Mouse (Mus musculus): ENCODE data around the gene Rpf1.

Rpf1 gene

DNA sequence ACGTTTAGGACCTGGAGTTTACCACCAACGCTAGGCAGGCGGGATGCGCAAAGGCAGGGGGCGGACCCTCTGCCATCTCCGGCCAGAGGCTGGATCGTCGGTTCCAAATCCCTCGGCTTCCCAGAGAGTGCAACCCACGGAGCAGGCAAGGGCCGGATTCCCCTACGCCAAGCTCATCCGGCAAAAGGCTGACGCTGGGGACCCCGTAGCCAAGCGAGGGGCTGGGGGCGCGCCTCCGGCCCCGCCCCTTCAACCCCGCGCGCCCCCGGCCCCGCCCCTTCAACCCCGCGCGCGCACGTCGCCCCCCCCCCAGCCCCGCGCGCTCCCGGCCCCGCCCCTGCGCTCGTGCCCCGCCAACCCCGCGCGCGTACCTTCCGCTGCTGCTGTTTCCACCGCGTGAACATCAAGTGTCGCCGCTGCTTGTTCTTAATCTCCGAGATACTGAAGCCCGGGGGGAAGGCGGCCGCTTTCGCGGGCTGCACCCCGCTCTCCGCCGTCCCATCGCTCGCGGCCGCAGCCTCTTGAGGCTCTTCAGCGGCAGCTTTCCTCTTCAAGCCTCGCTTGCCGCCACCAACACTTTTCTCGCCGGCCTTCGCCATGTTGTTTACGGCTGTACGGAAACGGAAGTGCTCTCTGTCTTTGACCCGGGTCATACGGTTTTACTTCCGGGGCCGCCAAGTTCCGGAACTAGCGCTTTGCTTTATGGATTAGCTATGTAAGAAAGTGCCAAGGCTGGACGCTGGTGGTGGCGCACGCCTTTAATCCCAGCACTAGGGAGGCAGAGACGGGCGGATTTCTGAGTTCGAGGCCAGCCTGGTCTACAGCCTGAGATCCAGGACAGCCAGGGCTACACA lies at the start of gene Rpf1:
Gene Rpf1 (minus strand): TSS at position 632 of the 854 bp plus-strand sequence.
- peak; percentile 91 for DNase-seq (ENCODE audit: low spot score)

- no peak for DNase-seq (ENCODE audit: low spot score)
These were observed 49.7 kb upstream of the Rpf1 start for GRCm38 (mm10) chr3:146570939-146571338.

DNA sequence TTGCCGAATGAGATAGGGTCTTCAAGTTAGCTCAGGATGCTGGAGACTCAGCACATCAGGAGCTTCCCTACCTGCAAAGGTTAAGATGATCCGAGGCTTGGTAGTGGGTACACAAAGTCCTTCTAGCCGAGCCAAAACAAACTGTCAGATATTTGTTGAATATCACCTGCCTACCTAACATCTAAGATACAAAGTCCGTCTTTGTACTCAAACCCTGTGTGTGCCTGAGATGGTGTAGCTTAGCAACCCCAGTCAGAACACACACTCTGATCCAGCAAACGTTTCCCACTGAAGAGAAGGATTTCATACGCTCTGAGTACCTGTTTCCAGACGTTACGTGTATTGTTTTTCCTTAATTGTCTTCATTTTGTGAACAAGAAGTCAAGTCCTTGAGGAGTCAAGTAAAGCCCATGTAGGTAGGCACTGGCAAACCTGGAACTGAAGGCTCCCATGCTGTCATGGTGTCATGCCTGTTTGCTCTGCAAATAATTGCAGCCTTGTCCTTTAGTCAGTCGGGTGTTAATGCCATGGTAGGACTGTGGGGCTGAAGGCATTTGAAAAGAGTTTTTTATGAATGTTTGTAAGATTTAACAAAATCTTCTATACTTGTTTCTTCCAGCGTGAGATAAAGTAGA lies 49.0 kb upstream of the Rpf1 start, which contains the start of gene Uox:
Gene Uox (plus strand): TSS at position 279 of the 635 bp plus-strand sequence.
- DNase-seq (ENCODE audit: low spot score), result no peak

- DNase-seq (ENCODE audit: low spot score), result no peak
These were observed 48.4 kb upstream of the Rpf1 start for GRCm38 (mm10) chr3:146569594-146569993.

DNA sequence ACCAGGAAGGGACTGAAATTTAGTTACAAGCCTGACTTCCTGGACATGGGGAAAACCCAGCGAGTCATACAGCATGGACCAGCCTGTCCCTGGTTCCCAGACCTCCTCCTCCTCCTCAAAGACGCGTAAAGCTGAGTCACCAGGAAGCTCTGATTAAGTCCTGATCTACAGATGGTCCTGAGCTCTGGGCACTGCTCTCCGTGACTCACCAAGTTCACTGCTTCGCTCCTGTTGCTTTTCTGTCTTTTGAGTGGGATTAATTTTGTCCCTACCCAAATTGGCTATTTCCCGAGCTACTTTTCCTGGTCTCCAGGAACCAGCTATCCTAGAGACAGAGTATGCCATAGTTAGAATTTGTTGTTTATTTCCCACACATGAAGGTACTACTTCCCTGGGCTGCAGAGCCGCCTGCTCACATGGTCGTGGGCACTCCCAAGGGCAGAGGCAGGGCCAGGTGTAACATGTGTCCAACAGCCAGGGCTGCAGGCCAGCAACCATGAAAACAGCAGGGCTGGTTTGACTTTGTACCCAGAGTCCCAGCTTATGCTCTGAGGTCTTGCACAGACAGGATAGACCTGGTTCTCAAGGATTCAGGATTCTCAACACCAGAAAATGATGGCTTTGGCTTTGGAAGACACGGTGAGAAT lies 46.8 kb upstream of the Rpf1 start:
- DNase-seq (ENCODE audit: low spot score), result peak; percentile 12

DNA sequence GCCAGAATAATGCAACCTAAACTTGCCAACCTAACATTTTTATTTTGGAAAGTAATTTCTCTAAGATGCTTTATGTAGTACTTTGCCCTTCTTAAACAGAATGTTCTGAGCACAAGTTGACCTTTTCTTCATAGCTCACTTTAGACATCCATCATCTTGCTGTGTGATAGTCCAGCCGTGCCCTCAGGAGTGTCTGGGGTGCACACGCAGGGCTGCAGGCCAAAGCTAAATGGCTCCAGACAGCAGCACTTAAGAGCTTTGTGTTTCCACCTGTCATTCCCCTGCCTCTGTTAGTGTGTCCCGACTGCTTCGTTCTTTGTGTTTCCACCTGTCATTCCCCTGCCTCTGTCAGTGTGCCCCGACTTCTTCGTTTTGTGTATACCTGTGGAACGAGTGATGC lies 46.1 kb upstream of the Rpf1 start:
- DNase-seq (ENCODE audit: low spot score), result no peak

GRCm38 (mm10) chr3:146565065-146565411 lies 43.8 kb upstream of the Rpf1 start:
- no peak for DNase-seq (ENCODE audit: low spot score)

DNA sequence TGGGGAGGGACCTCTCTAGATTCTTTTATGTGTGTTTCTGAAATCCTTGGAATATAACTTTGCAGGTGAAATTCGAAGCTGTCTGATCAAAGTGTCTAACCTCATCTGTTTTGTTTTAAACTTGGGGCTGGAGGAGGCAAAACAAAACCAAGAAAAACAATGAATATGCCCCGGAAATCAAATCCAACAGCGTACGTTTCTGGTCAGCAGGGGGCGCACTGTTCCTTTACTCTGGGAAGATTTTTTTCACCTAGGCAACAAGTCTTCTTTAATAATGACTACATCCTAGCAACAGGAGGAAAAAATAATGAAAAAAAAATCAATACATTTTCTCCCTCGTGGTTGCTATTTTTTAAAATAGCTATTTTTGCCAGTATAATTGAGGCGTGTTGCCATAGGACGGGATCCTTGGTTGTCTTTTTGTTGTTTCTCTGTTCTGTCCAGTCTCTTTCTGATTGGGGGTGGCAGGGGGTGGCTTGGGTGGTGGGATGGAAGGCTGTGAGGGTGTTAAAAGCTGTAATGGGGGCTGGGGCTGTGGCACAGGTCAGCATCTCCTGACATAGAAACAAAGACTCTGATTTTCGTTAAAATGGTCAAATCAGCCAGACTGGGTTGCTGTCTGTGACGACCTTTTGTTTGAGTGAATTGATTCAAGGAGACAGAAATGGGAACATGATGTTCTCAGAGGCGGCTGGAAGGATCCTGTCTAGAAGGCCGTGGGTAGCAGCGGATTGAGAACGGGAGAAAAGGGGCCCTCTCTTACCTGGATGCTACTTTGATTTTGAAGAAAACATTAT lies 43.2 kb upstream of the Rpf1 start:
- DNase-seq (ENCODE audit: low spot score), result peak; percentile 12

DNA sequence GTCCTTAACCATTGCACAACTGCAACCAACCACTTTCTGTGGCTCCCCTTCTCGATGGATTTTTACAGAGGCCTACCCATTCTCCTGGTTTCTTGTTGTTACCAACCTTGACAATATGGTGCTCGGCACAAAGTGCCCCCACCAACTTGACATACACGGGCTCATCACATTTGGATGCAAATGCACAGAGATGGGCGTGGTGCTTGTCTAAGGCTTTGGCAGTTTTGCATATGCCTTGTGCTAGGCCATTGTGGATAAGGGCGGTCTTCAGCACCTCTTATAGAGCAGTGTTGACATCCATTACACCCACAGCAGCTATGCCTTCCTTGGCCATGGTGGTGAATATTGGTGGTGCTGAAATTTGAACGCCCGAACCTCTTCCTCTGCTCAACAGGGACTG lies 41.7 kb upstream of the Rpf1 start:
- no peak for DNase-seq (ENCODE audit: low spot score)

DNA sequence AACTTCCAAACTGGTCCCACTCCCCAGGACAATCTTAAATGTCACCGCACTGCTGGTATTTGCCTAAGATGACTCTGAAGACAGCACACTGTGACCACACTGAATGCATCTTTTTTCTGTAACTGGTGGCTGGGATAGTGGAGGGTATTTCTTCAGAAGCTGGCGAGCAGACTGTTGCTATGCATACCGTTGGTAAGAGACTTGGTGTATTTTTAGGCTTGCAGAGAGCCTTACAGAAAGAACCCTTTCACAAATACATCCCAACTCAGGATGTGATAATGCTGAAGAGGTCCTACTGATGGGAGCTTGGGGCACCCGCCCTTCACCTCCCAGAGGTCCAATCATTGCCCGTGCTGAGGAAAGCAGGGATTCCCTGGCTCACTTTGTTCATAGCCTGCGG lies 36.3 kb upstream of the Rpf1 start:
- DNase-seq (ENCODE audit: low spot score), result no peak

DNA sequence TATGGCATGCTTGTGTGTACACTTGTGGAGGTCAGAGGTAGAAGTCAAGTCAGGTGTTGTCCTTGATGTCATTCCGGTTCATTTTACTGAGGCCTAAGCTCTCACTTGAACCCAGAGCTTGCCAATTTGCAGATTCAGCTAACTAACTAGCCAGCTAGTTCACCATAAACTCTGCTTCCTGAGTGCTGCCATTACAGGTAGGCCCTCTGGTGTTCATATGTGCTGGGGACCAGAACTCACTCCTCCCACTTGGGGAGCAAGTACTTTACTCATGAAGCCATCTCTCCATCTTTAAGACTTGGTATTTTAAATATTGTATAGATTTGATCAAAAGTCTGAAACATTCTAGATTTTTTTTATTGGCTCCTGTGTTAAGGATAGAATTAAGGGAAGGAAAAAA lies 35.3 kb upstream of the Rpf1 start:
- DNase-seq (ENCODE audit: low spot score), result no peak

- DNase-seq (ENCODE audit: low spot score), result no peak
These were observed 33.6 kb upstream of the Rpf1 start for GRCm38 (mm10) chr3:146554816-146555215.

- DNase-seq (ENCODE audit: low spot score), result no peak
These were observed 22.4 kb upstream of the Rpf1 start for GRCm38 (mm10) chr3:146543632-146544031.

DNA sequence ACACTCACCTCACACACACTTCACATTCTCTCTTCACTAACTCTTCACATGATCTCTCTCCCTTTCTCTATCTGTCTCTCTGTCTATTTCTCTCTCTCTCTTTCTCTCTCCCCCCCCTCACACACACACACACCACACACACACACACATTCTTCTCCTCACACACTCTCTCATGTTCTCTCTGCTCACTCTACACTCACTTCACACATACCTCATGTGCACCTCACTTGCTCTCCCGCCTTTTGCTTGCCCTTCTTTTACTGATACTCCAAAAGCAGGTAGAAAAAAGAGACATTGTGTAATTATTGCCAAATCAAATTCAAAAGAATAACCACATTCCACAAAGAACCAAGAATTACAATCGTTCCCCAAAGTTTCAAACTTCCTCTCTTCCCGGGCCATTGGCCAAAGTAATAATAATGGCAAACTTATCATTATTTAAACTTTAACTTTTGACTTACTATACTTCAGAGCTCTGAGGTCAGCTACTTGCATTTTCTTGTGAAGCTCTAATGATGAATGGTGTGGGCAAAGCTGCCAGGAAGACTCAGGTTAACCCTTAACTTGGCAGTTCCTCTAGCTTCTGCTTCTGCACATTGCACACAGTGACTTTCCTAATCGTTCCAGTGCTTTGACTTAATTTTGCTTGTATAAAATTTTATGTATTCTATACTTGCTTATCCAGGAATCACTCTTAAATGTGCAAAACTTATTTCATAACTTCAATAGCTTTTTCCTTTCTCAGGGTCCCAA lies 19.5 kb upstream of the Rpf1 start:
- DNase-seq (ENCODE audit: low spot score), result no peak

- DNase-seq (ENCODE audit: low spot score), result no peak
These were observed 13.8 kb upstream of the Rpf1 start for GRCm38 (mm10) chr3:146534986-146535385.

DNA sequence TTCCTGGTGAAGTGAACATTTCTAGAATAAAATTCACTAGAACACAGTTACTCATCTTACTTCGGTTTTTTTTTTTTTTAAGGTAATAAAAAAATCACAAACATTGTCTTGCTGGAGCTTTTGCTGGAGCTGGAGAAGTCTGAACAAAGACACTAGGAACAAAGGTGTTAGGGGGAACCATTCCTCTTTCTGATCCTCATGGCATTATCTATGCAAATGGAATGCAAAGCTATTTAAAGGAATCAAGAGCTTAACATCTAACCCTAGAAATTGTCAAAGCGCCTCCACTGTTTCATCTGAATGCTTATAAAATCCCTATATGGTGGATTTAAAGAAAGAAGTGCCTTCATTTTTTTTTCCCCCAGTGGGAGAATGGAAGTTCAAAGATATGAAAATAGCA lies 7.1 kb upstream of the Rpf1 start:
- DNase-seq (ENCODE audit: low spot score), result no peak

GRCm38 (mm10) chr3:146521652-146522020 lies 407 bp upstream of the Rpf1 start:
- DNase-seq (ENCODE audit: low spot score), result no peak

DNA sequence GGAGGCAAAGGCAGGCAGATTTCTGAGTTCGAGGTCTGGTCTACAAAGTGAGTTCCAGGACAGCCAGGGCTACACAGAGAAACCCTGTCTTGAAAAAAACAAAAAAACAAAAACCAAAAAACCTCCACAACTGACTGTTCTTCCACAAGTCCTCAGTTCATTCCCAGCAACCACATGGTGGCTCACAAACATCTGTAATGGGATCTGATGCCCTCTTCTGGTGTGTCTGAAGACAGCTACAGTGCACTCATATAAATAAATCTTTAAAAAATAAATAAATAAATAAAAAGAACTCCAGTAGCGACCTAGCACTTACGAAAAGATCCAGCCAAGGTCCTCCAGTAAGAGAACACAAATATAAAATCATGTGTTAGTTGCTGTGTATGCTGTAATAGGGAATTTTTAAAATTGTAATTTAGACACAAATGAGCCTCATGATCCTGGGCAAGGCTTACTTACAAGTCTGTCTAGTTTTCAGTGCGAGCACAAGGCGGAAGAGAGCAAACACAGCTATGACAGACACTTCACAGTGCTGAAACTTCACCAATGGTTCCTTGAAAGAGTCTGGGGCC lies 917 bp downstream of the Rpf1 start:
- no peak for DNase-seq (ENCODE audit: low spot score)

- DNase-seq (ENCODE audit: low spot score), result no peak
These were observed 14.5 kb downstream of the Rpf1 start for GRCm38 (mm10) chr3:146506711-146507110.

DNA sequence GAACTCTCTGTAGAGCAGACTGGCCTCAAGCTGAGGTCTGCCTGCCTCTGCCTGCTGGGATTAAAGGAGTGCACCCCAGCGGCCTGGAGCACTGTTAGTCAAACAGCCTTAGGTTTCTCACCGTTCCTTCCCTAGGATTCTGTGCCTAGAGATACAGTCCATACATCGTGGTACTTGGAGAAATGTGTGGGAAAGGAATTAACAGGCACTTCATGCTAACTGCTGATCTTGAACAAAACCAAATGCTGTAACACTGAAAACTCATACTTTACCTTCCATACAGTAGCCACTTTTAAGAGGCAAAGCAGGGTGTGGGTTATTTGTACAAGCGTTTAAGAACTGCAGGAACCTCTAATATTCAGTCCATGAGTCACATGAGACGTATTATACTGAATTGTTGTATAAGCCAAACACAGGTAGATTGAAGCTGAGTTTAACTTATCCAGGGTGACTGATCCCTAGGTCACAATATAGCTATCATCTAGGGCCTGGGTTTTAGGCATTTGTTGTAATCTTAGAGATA lies 19.6 kb downstream of the Rpf1 start:
- DNase-seq (ENCODE audit: low spot score), result no peak

DNA sequence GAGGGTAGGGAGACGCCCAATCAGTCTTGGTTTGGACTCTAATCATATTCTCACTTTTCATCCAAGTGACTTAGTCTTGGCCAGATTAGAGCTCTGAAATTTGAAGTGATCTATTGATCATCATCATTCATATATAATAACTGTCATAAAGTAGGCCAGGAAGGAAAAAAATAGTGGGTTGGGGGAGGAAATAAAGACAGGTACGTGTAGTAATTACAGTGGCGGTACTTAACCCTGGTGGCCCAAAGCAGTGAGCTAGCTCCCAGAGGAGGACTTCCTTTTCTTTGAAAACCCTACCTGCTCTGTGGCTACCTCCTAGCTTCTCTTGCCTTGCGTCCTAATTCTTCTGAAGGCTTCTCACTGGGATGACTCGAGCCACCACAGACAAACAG lies 20.4 kb downstream of the Rpf1 start:
- DNase-seq (ENCODE audit: low spot score), result no peak
